Mouse (Mus musculus) forebrain, postnatal 0 days (tissue): ENCODE results near the gene Plac9a. TPM values are rescaled to one million over a fixed set of nuclear protein-coding genes. Genes with fewer than 3 reads are reported as not detected.
"Not testable (repeated sequence)": the region's sequence is repeated elsewhere in the genome, so short reads cannot be mapped to it uniquely, and the experiment has no call there.

Source experiments
- ATAC-seq: fragments of 200-750 bp; cut with Nextera tagmentation; 2 replicates; pipeline ENCODE4 v1.8.0; 2017; ENCODE audit warnings: mild to moderate bottlenecking, moderate library complexity
- DNase-seq: peaks from one replicate; pipeline ENCODE4 v3.0.0-alpha.2; 2015
- H3K27ac ChIP-seq: fragments of 300-500 bp; sonication (generic); 2 replicates; pipeline ENCODE4 v1.5.1; 2014; ENCODE audit warnings: low read depth, mild to moderate bottlenecking, antibody characterized with exemption, low read length, moderate library complexity, mixed read lengths
- H3K27me3 ChIP-seq: fragments of 300-500 bp; sonication (generic); 2 replicates; pipeline ENCODE4 v1.6.1; 2014; ENCODE audit warnings: mild to moderate bottlenecking, low read length, mixed read lengths; ENCODE audit not compliant: insufficient read depth
- H3K36me3 ChIP-seq: fragments of 300-500 bp; sonication (generic); 2 replicates; pipeline ENCODE4 v1.6.1; 2014; ENCODE audit warnings: mild to moderate bottlenecking, moderate library complexity; ENCODE audit not compliant: insufficient read depth
- H3K4me1 ChIP-seq: fragments of 300-500 bp; sonication (generic); 2 replicates; pipeline ENCODE4 v1.6.1; 2014; ENCODE audit warnings: antibody characterized with exemption; ENCODE audit not compliant: insufficient read depth
- H3K4me2 ChIP-seq: fragments of 300-500 bp; sonication (generic); 2 replicates; pipeline ENCODE4 v1.6.1; 2014; ENCODE audit warnings: low read depth, mild to moderate bottlenecking, moderate library complexity
- H3K4me3 ChIP-seq: fragments of 300-500 bp; sonication (generic); 2 replicates; pipeline ENCODE4 v1.5.1; 2014; ENCODE audit warnings: low read depth, low read length, mixed read lengths
- H3K9ac ChIP-seq: fragments of 300-500 bp; sonication (generic); 2 replicates; pipeline ENCODE4 v1.6.1; 2014; ENCODE audit warnings: mild to moderate bottlenecking
- H3K9me3 ChIP-seq: fragments of 300-500 bp; sonication (generic); 2 replicates; pipeline ENCODE4 v1.6.1; 2016; ENCODE audit warnings: low read length
- CTCF ChIP-seq: sonication (generic); IDR thresholded peaks from 2 replicates; pipeline ENCODE4 v1.5.1; 2016; ENCODE audit warnings: antibody characterized with exemption, control low read depth, low read depth
- WGBS: fragments of 180-500 bp; shearing (Covaris S2); extraction: QIAGEN DNeasy Blood & Tissue Kit; methylation state at CpG from one replicate; pipeline ENCODE4 v1.1.7; 2014; 5-methylcytosine and 5-hydroxymethylcytosine counted together
- polyA plus RNA-seq: library from polyadenylated mRNA; unstranded; fragments of >200 nt; fragmentation: Nextera tagmentation; extraction: Ambion mirVana; gene quantifications from 2 replicates; pipeline ENCODE4 v1.2.1, GENCODE M21; 2015
- total RNA-seq: library from RNA; depleted of rRNA; stranded (reverse); fragments of >200 nt; gene quantifications from 2 replicates; pipeline ENCODE4 v1.2.3, GENCODE M21; 2014

Gene Plac9a
- total and polyA plus RNA-seq, 2 experiments from 2014 or later = not detected

DNA sequence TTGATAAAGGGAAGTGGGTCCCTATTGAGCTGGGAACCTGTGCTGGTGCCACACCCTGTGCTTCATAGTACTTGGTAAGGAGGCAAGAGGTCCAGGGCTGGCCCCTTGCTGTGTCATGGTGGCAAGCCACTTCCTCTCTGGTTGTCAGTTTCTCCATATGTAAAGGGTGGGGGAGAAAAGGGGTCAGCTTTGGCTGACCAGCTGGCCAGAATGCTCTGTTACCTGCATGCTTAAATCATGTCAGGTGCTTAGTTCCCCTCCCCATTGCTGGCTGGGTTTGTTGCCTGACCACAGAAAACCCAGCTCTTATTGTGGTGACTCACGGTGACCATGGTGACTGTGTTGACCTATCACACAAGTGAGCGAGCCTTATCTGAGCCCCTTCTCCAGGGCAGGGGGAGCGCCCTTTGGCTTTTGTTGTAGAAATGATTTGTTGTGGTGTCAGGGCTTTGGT lies 45.7 kb downstream of the Plac9a start:
- ATAC-seq (no peak), DNase-seq (no peak)
- 75% methylated on average over 3 of the region's 3 CpGs for WGBS
- Histone ChIP-seq H3K27ac (no peak overlapping the region), H3K27me3 (no peaks in the 10 kb centered on the region), H3K9ac (no peak overlapping the region), H3K36me3 (no peaks in the 10 kb centered on the region), H3K4me2 (no peak overlapping the region), H3K4me1 (no peaks in the 10 kb centered on the region), H3K9me3 (no peaks in the 10 kb centered on the region), H3K4me3 (no peak overlapping the region)
- no peak for TF ChIP-seq CTCF

DNA sequence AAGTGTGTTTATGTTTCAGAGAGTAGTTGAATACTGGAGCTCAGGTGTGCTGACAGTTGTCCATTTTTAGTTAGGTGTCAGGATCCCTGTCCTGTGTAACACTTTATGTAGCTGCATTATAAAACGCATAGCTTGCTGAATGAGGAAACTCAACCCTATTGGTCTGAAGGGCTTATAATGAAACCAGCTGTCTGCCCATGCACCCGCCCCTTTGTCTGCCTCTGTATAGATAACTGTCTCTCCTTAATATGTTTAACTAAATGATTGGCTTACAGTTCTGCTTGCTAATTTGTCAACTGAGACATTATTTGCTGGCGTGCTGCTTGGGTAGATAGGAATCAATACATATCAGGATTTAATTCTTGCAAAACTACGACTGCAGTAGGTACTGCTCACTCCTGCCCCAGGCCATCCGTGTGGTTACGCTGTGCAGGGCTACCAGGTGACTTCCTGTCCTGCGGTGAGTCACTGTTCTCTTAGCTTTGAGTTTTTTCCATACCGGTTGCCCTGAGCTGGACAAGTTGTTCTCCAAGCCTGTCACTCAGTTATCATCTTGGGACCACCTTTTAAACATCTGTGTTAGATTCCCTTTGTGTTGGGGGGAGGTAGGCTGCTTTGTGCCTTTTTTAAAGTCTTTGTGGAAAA lies 47.5 kb downstream of the Plac9a start:
- H3K27ac ChIP-seq = no peak overlapping the region
- H3K4me1 ChIP-seq = no peaks in the 10 kb centered on the region
- no peak overlapping the region for H3K4me2 ChIP-seq
- no peak overlapping the region for H3K4me3 ChIP-seq
- H3K9me3 ChIP-seq = no peaks in the 10 kb centered on the region
- TF ChIP-seq CTCF = no peak
- no peak for DNase-seq
- no peaks in the 10 kb centered on the region for H3K27me3 ChIP-seq
- WGBS = 78% methylated on average over 8 of the region's 8 CpGs
- no peak for ATAC-seq
- H3K36me3 ChIP-seq = no peaks in the 10 kb centered on the region
- no peak overlapping the region for H3K9ac ChIP-seq

DNA sequence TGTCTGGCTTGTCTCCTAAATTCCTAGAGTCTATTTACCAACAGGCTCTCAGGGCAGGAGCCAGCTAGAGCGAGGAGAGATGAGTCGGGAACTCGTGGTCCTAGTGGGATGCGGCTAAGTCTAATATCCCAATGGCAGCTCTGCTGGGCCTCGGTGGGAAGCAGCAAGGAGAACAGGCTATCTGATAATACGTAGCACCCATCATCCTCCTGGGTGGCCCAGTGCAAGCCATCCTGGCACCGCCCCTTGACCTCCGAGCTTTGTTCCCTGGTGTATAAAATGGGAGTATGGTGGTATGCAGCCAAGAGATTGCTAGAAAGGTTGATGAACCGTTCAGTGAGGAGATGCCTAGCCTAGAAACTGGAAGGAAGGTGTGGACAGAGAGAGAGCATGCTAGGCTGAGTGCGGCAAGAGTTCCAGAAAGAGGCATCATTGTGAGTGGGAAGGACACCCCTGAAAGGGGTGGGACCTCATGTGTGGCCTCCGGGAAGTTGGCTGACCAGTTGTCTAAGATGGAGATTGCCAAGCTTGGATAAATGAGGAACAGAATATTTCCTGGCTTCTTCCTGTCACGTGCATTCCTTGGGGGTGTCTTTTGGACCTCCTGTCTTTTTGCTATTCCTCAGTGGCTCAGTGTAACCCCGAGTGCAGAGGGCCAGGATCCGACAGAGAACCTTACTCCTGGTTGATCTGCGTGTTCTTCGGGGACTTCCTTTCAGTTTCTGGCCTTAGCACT lies 49.0 kb downstream of the Plac9a start:
- no peak for TF ChIP-seq CTCF
- Histone ChIP-seq H3K4me1 (no peaks in the 10 kb centered on the region), H3K27me3 (no peaks in the 10 kb centered on the region), H3K9ac (no peak overlapping the region), H3K36me3 (no peaks in the 10 kb centered on the region), H3K4me3 (no peak overlapping the region), H3K4me2 (no peak overlapping the region), H3K27ac (no peak overlapping the region), H3K9me3 (no peaks in the 10 kb centered on the region)
- 91% methylated on average over 16 of the region's 16 CpGs for WGBS
- no peak for ATAC-seq
- no peak for DNase-seq

DNA sequence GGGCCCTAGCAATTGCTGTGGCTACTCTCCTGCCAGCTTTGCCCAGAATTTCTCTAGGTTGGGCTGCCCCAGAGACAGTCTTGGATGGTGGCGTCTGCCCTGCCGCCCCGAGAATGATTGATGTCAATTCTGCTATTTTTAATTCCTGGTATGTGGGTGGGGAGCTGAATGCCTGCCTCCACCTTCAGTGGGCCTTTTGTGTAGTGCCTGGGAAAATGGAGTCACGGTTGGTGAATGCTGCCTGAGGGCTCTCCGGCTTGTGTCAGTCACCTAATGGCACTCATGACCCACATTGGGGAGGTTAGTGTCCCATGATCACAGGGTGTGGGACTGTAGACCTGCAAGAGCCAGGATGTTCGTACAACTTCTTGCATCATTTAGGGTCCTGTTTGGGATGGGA lies 49.6 kb downstream of the Plac9a start:
- no peaks in the 10 kb centered on the region for H3K4me1 ChIP-seq
- no peaks in the 10 kb centered on the region for H3K27me3 ChIP-seq
- H3K4me3 ChIP-seq = no peak overlapping the region
- no peak for ATAC-seq
- 76% methylated on average over 6 of the region's 6 CpGs for WGBS
- DNase-seq = no peak
- no peak overlapping the region for H3K9ac ChIP-seq
- H3K9me3 ChIP-seq = no peaks in the 10 kb centered on the region
- no peaks in the 10 kb centered on the region for H3K36me3 ChIP-seq
- H3K4me2 ChIP-seq = no peak overlapping the region
- no peak for TF ChIP-seq CTCF
- no peak overlapping the region for H3K27ac ChIP-seq

DNA sequence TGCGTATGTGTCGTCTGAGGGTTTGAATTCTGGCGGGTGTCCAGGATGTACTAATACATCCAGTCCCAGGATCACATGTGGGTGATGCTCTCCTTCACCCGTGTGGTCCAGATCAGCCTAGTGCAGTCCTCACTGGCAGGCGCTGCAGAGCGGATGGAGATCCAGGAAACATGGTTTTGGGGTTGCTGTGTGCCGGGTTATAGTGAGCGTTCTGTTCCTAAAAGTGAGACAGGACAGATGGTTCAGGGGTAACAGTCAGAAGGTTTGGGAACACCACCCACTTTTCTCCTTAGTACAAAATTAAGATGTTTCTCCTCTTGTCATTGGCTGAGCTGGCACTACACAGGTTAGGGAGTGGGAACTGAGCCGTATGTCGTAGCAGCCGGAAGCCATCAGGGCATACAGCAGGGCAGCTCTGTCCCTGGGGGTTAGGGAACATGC lies 50.8 kb downstream of the Plac9a start:
- no peaks in the 10 kb centered on the region for H3K9me3 ChIP-seq
- H3K36me3 ChIP-seq = no peaks in the 10 kb centered on the region
- H3K4me1 ChIP-seq = no peaks in the 10 kb centered on the region
- no peak overlapping the region for H3K9ac ChIP-seq
- no peak for TF ChIP-seq CTCF
- H3K27ac ChIP-seq = no peak overlapping the region
- no peak overlapping the region for H3K4me3 ChIP-seq
- no peak overlapping the region for H3K4me2 ChIP-seq
- ATAC-seq (no peak), DNase-seq (no peak)
- no peaks in the 10 kb centered on the region for H3K27me3 ChIP-seq
- 81% methylated on average over 11 of the region's 11 CpGs for WGBS

DNA sequence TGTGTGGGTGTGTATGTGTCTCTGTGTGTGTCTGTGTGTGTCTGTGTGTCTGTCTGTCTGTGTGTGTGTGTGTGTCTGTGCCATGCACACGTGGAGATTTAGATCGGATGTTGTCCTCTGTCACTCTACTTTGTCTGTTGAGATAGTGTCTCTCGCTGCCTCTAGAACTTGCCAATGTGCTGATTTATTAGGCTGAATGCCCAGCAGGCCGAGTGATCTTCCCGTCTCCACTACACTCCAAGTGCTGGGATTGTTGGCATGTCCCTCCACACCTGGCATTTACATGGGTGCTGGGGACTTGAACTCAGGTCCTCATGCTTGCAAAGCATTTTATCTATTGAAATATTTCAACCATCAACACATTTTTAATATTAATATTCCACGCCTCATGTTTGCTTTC lies 51.7 kb downstream of the Plac9a start:
- no peaks in the 10 kb centered on the region for H3K27me3 ChIP-seq

DNA sequence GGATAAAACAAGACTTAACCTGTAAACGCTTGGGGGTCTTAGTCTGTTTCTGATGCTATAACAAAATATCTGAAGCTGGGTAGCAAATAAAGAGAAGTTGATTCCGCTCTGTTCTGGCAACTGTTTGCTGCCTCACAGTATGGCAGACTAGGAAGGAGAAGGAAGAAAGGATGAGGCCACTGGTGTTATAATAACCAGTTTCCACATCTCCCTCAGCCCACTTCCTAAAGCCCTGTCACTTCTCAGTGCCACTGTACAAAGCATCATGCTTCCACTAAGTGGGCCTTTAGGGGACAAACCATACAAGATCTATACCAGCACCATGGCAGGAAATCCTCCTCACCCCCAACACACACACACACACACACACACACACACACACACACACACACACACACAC lies 52.5 kb downstream of the Plac9a start:
- Histone ChIP-seq H3K27me3 (no peaks in the 10 kb centered on the region), H3K27ac (no peak overlapping the region), H3K9me3 (no peaks in the 10 kb centered on the region), H3K36me3 (no peaks in the 10 kb centered on the region), H3K4me1 (no peaks in the 10 kb centered on the region), H3K4me2 (no peak overlapping the region), H3K4me3 (no peak overlapping the region), H3K9ac (no peak overlapping the region)
- no peak for DNase-seq
- TF ChIP-seq CTCF = no peak
- no peak for ATAC-seq
- 94% methylated on average over 2 of the region's 2 CpGs for WGBS

More for the DNA sequence above, 51.7 kb downstream of the Plac9a start:
- WGBS = 72% methylated on average over 6 of the region's 6 CpGs
- Histone ChIP-seq H3K27ac (no peak overlapping the region), H3K36me3 (no peaks in the 10 kb centered on the region), H3K4me1 (no peaks in the 10 kb centered on the region), H3K9ac (no peak overlapping the region), H3K9me3 (no peaks in the 10 kb centered on the region), H3K4me2 (no peak overlapping the region), H3K4me3 (no peak overlapping the region)
- DNase-seq (no peak), ATAC-seq (no peak)
- no peak for TF ChIP-seq CTCF

DNA sequence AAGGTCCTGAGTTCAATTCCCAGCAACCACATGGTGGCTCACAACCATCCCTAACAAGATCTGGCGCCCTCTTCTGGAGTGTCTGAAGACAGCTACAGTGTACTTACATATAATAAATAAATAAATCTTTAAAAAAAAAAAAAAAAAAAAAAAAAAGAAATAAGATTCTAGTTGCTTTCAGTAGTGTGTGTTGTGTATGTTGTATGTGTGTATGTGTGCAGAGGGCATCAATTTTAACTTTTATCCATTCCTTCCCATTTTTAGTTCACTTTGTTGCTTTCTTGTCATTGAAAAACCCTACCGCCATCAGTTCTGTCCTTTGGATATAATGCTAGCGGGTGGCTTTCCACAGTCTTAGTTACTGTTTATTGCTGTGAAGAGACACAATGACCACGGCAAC lies 54.2 kb downstream of the Plac9a start:
- not testable (repeated sequence) for ATAC-seq, H3K36me3 ChIP-seq, H3K27ac ChIP-seq, H3K9me3 ChIP-seq, H3K4me3 ChIP-seq, H3K4me2 ChIP-seq, H3K9ac ChIP-seq, H3K27me3 ChIP-seq, DNase-seq, H3K4me1 ChIP-seq
- 85% methylated on average over 3 of the region's 4 CpGs for WGBS
